Mouse (Mus musculus): Measurements from ENCODE around the gene Cap2.

Cap2 gene

DNA sequence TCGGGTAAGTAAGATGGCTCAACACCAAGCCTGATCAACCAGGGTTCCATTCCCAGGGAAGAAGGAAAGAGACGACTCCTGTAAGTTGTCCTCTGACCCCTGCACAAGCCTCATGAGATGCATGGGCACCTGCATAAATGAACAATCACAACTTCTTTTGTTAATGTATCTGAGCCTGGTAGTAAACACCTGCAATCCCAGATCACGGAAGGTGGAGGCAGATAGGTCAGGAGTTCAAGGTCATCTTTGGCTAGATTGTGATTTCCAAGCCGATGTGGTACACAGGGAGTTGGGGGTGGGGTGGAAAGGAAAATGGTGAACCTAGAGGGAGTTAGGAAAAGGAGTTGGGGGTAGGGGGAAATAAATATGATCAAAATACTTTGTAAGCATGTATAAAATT, 131.1 kb downstream of the Cap2 start:
- DNase-seq (ENCODE audit: low spot score), result no peak

GRCm38 (mm10) chr13:46633320-46634132, 131.9 kb downstream of the Cap2 start:
- no peak for DNase-seq (ENCODE audit: low spot score)

DNA sequence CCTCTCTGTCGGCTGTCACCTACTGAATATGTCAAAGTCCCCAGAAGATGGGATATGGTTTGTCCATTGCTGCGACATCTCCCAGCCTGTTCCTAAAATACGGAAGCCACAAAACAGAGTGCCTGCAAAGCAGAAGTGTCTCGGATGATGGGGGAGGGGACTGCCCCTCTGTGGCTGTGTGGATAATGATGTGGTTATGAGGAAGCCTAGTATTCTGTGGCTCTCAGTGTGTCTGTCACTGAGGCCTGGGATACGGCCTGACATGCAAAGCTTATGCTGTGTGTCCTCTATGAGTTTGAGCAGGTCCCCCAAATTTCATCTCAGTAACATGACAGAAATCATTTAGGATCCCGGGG, 132.5 kb downstream of the Cap2 start:
- no peak for DNase-seq (ENCODE audit: low spot score)

DNA sequence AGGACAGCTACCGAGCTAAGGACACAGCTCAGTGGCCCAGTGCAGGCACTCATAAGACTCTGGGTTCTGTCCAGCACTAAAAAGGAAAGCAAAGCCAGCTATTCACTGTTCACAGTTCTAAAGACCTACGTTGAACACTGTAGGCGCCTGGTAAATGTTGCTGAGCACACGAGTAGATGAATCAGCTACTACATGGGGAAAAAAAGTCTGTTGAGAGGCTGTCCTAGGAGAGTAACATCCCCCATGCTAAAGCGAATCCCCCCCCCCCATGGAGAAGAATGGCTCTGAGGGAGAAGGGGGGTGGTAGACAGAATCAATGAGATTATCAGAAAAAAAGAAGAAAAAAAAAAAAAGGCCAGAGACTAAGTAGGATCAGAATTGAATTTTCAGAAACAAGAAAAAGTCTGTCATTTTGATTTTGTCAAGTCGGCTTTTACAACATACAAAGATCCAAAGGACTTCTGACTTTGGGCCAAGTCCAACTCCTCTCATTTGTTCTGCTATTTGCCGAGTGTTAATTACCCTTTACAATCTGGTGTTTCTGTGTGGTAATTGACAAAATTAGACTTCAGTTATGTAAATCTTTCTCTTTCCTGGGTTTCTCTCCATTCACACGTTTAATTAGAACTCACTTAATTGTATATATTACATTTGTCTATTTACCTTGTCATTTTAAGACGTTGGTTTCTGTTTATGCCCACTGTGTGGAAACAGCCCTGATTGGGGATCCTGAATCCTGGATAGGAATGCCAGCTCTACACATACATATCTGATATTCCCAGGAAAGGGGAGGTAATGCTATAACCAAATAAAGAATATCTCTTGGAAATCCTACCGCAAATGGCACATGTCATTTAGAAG, 139.2 kb downstream of the Cap2 start:
- DNase-seq (ENCODE audit: low spot score), result no peak

- DNase-seq (ENCODE audit: low spot score), result no peak
These were observed 140.7 kb downstream of the Cap2 start for GRCm38 (mm10) chr13:46642318-46642717.

DNA sequence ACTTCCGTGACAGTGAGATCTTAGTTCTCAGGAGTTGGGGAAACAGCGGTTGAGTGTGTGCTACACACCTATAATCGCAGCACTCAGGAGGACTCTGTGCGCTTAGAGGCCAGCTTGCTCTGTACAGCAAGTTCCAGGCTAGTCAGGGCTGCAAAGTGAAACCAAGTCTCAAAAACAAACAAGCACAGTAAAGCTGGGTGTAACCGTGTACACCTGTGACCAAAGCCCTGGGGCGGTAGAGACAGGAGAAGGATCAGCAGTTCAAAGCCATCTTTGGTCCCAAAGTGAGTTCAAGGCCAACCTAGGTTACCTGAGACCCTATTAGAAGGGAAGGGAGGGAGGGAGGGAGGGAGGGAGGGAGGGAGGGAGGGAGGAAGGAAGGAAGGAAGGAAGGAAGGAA, 142.5 kb downstream of the Cap2 start:
- DNase-seq (ENCODE audit: low spot score), result no peak

DNA sequence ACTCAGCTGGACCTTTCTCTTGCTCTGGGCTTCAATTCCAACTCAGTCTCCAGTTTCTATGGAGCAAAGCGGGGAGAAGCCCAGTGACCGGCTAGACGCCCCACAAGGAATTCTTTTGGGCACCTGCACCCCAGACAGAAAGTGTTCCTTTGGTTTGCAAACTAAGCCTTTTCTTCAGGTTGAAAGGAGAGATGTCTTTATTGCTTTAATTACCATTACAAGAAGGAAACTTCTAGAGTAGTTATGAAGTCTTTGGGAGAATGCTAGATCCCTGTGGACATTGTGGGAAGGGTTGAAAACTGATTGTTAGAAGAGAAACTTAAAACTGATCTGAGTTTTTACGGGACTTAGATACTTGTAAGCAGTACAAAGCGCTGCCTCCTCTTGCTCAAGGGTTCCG, 143.8 kb downstream of the Cap2 start:
- no peak for DNase-seq (ENCODE audit: low spot score)

- no peak for DNase-seq (ENCODE audit: low spot score)
These were observed 150.2 kb downstream of the Cap2 start for GRCm38 (mm10) chr13:46651853-46652252.

DNA sequence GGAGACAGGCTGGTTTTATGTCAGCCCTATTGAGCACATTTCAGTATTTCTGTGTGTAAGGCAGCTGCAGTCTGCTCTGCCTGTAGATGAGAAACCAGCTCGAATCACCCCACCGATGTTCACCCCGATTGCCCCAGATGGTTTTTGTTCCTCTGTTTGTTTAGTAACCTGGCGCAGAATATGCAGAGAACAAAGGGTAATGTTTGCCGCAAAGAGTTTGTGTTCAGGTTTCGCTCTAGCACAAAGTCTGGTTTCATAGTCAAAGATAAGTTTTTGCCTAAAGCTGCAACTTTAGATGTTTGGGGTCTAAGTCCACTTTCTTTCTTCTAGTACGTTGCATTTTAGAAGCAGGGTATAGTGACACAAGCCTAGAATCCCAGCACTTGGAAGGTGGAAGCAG, 151.0 kb downstream of the Cap2 start:
- DNase-seq (ENCODE audit: low spot score), result no peak

- no peak for DNase-seq (ENCODE audit: low spot score)
These were observed 152.0 kb downstream of the Cap2 start for GRCm38 (mm10) chr13:46653671-46654070.

DNA sequence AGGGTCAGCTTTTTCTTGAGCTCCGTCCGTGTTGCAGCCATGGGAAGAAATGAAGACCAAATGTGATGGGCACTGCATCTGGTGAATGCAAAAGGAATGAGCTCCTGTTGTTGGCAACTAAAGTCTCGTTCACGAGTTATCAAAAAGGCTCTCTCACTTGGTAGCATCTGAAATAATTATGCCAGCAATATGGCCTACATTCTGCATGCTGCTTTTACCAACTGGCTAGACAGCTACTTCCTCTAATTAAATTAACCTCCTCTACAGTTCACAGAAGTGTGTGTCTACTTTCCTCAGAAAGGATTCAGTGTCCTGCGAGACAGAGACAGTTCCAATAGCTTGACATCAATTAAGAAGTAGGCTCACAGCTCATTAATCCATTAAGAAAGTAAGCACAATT, 152.9 kb downstream of the Cap2 start:
- DNase-seq (ENCODE audit: low spot score), result no peak

GRCm38 (mm10) chr13:46659211-46659610, 157.6 kb downstream of the Cap2 start:
- DNase-seq (ENCODE audit: low spot score), result no peak

GRCm38 (mm10) chr13:46663461-46663964, 161.9 kb downstream of the Cap2 start:
- DNase-seq (ENCODE audit: low spot score), result no peak

DNA sequence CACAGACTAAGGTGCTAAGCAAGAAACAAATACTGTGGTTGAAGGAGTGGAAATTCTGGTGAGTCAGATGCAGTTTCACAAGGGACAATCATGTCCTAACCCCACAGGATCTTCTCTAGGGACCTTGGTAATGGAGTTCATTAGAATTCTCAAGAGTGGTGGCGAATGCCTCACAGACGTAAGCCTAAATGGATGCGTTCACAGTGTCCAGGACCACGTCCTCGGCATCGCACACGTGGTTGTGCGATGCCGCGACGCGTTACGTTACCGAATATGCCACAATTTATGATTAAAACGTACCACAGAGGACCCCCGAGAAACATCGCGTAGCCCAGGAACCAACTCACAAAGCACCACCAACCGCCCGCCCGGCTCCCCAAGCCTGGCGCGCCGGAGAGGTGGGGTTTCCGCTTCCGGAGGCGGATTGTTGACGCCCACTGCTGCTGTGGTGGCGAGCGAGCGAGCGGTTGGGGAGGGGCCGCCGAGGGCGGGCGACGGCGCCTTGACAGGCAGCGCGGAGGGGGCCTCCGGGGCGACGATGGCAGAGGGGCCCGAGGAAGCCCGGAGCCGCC, 167.5 kb downstream of the Cap2 start, which contains the start of gene Fam8a1:
Gene Fam8a1 (plus strand): TSS at position 475 of the 572 bp plus-strand sequence.
- DNase-seq (ENCODE audit: low spot score), result peak; percentile 79

DNA sequence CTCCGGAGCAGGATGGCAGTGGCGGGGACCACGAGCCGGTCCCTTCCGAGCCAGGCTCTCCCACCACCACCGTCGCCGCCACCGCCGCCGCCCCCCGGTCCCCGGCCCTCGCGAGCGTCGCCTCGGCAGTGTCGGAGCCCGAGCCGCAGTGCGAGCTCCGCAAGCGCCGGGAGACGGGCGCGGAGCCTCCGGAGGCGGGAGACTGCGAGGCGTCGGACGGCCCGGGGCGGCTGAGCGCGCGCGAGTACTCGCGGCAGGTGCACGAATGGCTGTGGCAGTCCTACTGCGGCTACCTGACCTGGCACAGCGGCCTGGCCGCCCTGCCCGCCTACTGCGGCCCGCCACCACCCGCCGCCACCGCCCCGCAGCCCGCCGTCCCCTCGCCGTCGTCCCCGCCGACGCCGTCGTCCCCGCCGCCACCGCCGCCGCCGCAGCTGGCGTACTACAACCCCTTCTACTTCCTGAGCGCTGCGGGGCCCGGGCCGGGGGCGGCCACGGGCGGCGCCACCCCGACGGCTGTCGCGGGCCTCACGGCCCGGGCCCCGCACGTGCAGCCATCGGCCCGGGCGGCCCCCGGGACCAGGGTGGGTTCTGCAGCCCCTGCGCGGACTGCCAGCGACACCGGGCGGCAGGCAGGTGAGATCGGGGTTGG, 168.1 kb downstream of the Cap2 start:
- no peak for DNase-seq (ENCODE audit: low spot score)

- DNase-seq (ENCODE audit: low spot score), result no peak
These were observed 168.9 kb downstream of the Cap2 start for GRCm38 (mm10) chr13:46670514-46670913.

DNA sequence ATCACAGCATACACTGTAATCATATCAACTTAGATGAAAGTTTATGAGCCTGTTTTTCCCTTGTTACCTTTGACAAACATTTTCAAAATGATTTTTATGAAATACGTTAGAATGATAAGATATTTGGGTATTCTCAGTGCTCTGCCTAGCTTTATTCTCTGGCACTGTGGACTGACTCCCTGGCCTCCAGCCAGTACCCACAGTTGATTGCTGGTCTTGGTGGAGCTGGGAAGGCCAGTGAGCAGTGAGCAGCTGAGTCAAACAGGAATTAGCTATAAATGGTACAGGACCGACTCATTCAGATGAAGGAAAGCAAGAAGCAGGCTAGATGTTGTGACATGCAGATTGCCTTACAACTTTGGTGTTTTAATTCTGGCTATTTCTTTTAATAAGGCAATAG, 173.0 kb downstream of the Cap2 start:
- no peak for DNase-seq (ENCODE audit: low spot score)

DNA sequence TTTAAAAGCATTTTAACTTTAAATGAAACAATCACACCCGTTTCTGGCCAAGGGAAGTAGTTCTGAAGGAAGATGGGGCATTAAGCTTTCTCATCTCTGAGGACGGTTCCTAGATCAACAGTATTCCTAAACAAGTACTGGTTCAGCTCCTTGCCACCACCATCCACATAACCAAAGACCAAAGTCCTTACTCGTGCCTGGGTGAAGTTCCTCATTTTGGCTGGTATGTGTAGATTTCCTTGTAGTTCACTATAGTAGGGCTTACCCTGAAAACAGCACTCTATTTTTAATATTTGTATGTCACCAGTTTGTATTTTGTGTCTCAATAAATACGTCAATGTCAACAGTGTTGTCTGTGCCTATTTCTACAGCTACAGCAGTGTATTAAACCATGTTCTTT, 176.1 kb downstream of the Cap2 start:
- DNase-seq (ENCODE audit: low spot score), result no peak

GRCm38 (mm10) chr13:46682921-46683320, 181.3 kb downstream of the Cap2 start:
- no peak for DNase-seq (ENCODE audit: low spot score)

GRCm38 (mm10) chr13:46683370-46683769, 181.7 kb downstream of the Cap2 start:
- DNase-seq (ENCODE audit: low spot score), result no peak

DNA sequence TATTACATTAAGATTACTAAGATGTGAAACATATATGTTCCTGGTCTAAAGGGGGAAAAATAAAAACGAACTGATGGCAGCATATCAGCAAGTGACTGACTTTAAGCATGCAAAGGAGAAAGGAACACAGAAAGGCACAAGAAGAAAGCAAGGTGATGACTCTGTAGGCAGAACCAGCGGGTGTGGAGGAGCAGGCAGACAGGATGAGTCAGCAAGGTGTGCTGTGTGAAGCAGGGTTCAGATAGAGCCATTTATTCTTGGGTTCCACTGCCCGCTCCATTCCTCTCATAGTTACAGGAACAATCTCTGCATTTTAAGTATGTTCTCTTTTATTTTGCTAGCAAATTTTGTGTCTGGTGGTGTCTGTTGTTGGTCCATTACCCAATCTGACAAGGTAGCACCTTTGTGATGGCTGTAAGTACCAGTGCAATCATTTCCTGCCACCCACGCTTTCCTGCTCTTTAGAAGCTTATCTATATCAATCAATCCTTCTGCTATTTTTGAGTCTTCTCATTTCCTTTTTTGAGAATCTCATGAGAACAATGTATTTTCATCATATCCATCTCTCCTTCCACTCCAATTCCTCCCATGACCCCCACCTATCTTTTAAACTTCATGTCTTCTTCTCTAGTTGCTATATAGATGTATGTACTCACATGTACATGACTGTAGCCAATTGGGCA, 189.1 kb downstream of the Cap2 start:
- no peak for DNase-seq (ENCODE audit: low spot score)
